Comparison of ENCODE assay signal across 20 mouse cellular contexts in genomic region chr15:101364891-101365671, GRCm38 (mm10). TPM values are rescaled to one million over a fixed set of nuclear protein-coding genes. Genes with fewer than 3 reads are reported as not detected.
DNase-seq lines count a peak whose midpoint lies in the region; ATAC-seq and TF ChIP-seq lines count a peak whose summit lies in the region.
"Had no signal": no experiment of that assay in that cellular context is flagged by ENCODE, and none has a peak within 500 bp of the region (broad histone marks: within the 10 kb centered on the region; RNA-seq: fewer than 3 reads in every experiment).

No protein-coding gene starts in this region.

- no peak overlapping the region for H3K9ac ChIP-seq in kidney, embryonic 16.5 days (replicated peaks; ENCODE audit: low read length)
- H3K9ac ChIP-seq in lung, embryonic 14.5 days = no peak overlapping the region
- peak overlapping the region; percentile 41 for H3K9ac ChIP-seq in stomach, embryonic 16.5 days (ENCODE audit: low read length)
- no peak overlapping the region for H3K9ac ChIP-seq in forebrain, postnatal 0 days
- H3K9ac ChIP-seq: embryonic facial prominence, embryonic 12.5 days; forebrain, embryonic 12.5 days; hindbrain, embryonic 12.5 days; liver, embryonic 15.5 days had no signal

- no peaks in the 10 kb centered on the region for H3K9me3 ChIP-seq in kidney, embryonic 16.5 days (ENCODE audit: low read length)
- H3K9me3 ChIP-seq in lung, embryonic 14.5 days (ENCODE audit: low read depth, low read length) = no peaks in the 10 kb centered on the region
- H3K9me3 ChIP-seq in stomach, embryonic 16.5 days (replicated peaks; ENCODE audit: control insufficient read depth, low read length) = no peaks in the 10 kb centered on the region
- H3K9me3 ChIP-seq in forebrain, postnatal 0 days (ENCODE audit: low read length) = no peaks in the 10 kb centered on the region
- H3K9me3 ChIP-seq: embryonic facial prominence, embryonic 12.5 days; forebrain, embryonic 12.5 days; heart, embryonic 13.5 days; hindbrain, embryonic 12.5 days; liver, embryonic 15.5 days had no signal

- H3K4me3 ChIP-seq in kidney, embryonic 16.5 days (ENCODE audit: low read length) = no peak overlapping the region
- no peak overlapping the region for H3K4me3 ChIP-seq in lung, embryonic 14.5 days (ENCODE audit: low read depth, low read length)
- no peak overlapping the region for H3K4me3 ChIP-seq in stomach, embryonic 16.5 days (replicated peaks; ENCODE audit: low read length)
- no peak overlapping the region for H3K4me3 ChIP-seq in forebrain, postnatal 0 days (ENCODE audit: low read depth, low read length)
- H3K4me3 ChIP-seq: embryonic facial prominence, embryonic 12.5 days; forebrain, embryonic 12.5 days; heart, embryonic 13.5 days; hindbrain, embryonic 12.5 days; liver, embryonic 15.5 days had no signal

- WGBS in kidney, embryonic 16.5 days = 71% methylated on average over 7 of the region's 7 CpGs
- 57% methylated on average over 7 of the region's 7 CpGs for WGBS in lung, embryonic 14.5 days
- 61% methylated on average over 7 of the region's 7 CpGs for WGBS in stomach, embryonic 16.5 days
- 75% methylated on average over 7 of the region's 7 CpGs for whole genome bisulfite sequencing in forebrain, postnatal 0 days

- H3K27ac ChIP-seq in kidney, embryonic 16.5 days (ENCODE audit: low read length) = no peak overlapping the region
- no peak overlapping the region for H3K27ac ChIP-seq in lung, embryonic 14.5 days (ENCODE audit: low read depth)
- peak overlapping the region; percentile 87 for H3K27ac ChIP-seq in stomach, embryonic 16.5 days (ENCODE audit: low read length)
- no peak overlapping the region for H3K27ac ChIP-seq in forebrain, postnatal 0 days (ENCODE audit: low read depth, low read length)
- H3K27ac ChIP-seq: embryonic facial prominence, embryonic 12.5 days; forebrain, embryonic 12.5 days; heart, embryonic 13.5 days; hindbrain, embryonic 12.5 days; liver, embryonic 15.5 days had no signal

- ATAC-seq in kidney, embryonic 16.5 days (ENCODE audit: low FRiP score, low TSS enrichment) = no peak
- no peak for ATAC-seq in lung, embryonic 14.5 days (ENCODE audit: insufficient read depth)
- no peak for ATAC-seq in stomach, embryonic 16.5 days (ENCODE audit: insufficient read depth, low FRiP score)
- no peak for ATAC-seq in forebrain, postnatal 0 days
- ATAC-seq: intestine, postnatal 0 days had no signal

- no peak for TF ChIP-seq CTCF in lung, embryonic 14.5 days (IDR thresholded peaks at IDR 0.05; ENCODE audit: low read depth)
- TF ChIP-seq CTCF in forebrain, postnatal 0 days (IDR thresholded peaks at IDR 0.05; ENCODE audit: low read depth) = no peak

- DNase-seq in embryo, embryonic 11 days = peak; percentile 17
- no peak for DNase-seq in embryo, embryonic 10.5 days (ENCODE audit: low spot score)
- DNase-seq in kidney, adult 8-10 months = peak; percentile 32 to 38
- peak; percentile 24 for DNase-seq in lung, embryonic 14.5 days
- no peak for DNase-seq in adrenal gland, postnatal 36 days
- DNase-seq in forebrain, postnatal 0 days = no peak
- DNase-seq: cerebellum, adult 2 months; layer of hippocampus, postnatal 36 days; left cerebral cortex, postnatal 4 days; right cerebral cortex, postnatal 4 days; thymus, postnatal 25 days had no signal

- H3K27me3 ChIP-seq in kidney, embryonic 16.5 days (ENCODE audit: insufficient read depth, low read length) = no peaks in the 10 kb centered on the region
- no peaks in the 10 kb centered on the region for H3K27me3 ChIP-seq in lung, embryonic 14.5 days (ENCODE audit: insufficient read depth, low read length)
- no peaks in the 10 kb centered on the region for H3K27me3 ChIP-seq in stomach, embryonic 16.5 days (ENCODE audit: control insufficient read depth, insufficient read depth, low read length)
- no peaks in the 10 kb centered on the region for H3K27me3 ChIP-seq in forebrain, postnatal 0 days (ENCODE audit: insufficient read depth, low read length)
- H3K27me3 ChIP-seq: hindbrain, embryonic 12.5 days; liver, embryonic 15.5 days had no signal

- H3K36me3 ChIP-seq in kidney, embryonic 16.5 days (ENCODE audit: insufficient read depth, low read length) = no peaks in the 10 kb centered on the region
- H3K36me3 ChIP-seq in lung, embryonic 14.5 days (ENCODE audit: insufficient read depth) = no peaks in the 10 kb centered on the region
- H3K36me3 ChIP-seq in stomach, embryonic 16.5 days (ENCODE audit: control insufficient read depth, insufficient read depth, low read length) = no peaks in the 10 kb centered on the region
- no peaks in the 10 kb centered on the region for H3K36me3 ChIP-seq in forebrain, postnatal 0 days (ENCODE audit: insufficient read depth)
- H3K36me3 ChIP-seq: embryonic facial prominence, embryonic 12.5 days; forebrain, embryonic 12.5 days; heart, embryonic 13.5 days; hindbrain, embryonic 12.5 days; liver, embryonic 15.5 days had no signal

- no peak overlapping the region for H3K4me2 ChIP-seq in kidney, embryonic 16.5 days (replicated peaks; ENCODE audit: low read depth, low read length)
- H3K4me2 ChIP-seq in lung, embryonic 14.5 days = no peak overlapping the region
- H3K4me2 ChIP-seq in stomach, embryonic 16.5 days (ENCODE audit: low read depth, low read length) = no peak overlapping the region
- H3K4me2 ChIP-seq in forebrain, postnatal 0 days (ENCODE audit: low read depth) = no peak overlapping the region
- H3K4me2 ChIP-seq: embryonic facial prominence, embryonic 12.5 days; forebrain, embryonic 12.5 days; heart, embryonic 13.5 days; hindbrain, embryonic 12.5 days; liver, embryonic 15.5 days had no signal

- peaks cover 31% of the 10 kb centered on the region for H3K4me1 ChIP-seq in kidney, embryonic 16.5 days (ENCODE audit: insufficient read depth, low read length)
- H3K4me1 ChIP-seq in lung, embryonic 14.5 days (ENCODE audit: insufficient read depth) = peaks cover 13% of the 10 kb centered on the region
- peaks cover 49% of the 10 kb centered on the region for H3K4me1 ChIP-seq in stomach, embryonic 16.5 days (ENCODE audit: control insufficient read depth, insufficient read depth, low read length)
- no peaks in the 10 kb centered on the region for H3K4me1 ChIP-seq in forebrain, postnatal 0 days (ENCODE audit: insufficient read depth)
- H3K4me1 ChIP-seq: forebrain, embryonic 12.5 days; hindbrain, embryonic 12.5 days; liver, embryonic 15.5 days had no signal

RNA-seq across cellular contexts. Expression of gene Krt80, which starts 4.9 kb away (rescaled TPM):
- polyA plus RNA-seq in kidney, embryonic 16.5 days (2015; fragmentation: Nextera tagmentation; extraction: Ambion mirVana) = 1.7 and 2.3 TPM in 2 replicates
- polyA plus RNA-seq in lung, embryonic 14.5 days (2014; fragmentation: Nextera tagmentation; extraction: Ambion mirVana) = 1.5 and 2.2 TPM in 2 replicates
- polyA plus RNA-seq in stomach, embryonic 16.5 days (2015; fragmentation: Nextera tagmentation; extraction: Ambion mirVana) = 37.4 and 64.5 TPM in 2 replicates
- total RNA-seq in adrenal gland, postnatal 36 days (2021) = 1 to 10 TPM; 1.4 to 2.0 TPM
- 0.29 TPM in 1 of 2 replicates, not detected in the other for total RNA-seq in forebrain, postnatal 0 days (2014; rRNA removed)
- 0.16 and 0.23 TPM in 2 replicates for polyA plus RNA-seq in forebrain, postnatal 0 days (2015; fragmentation: Nextera tagmentation; extraction: Ambion mirVana)
- polyA plus RNA-seq: forebrain, embryonic 12.5 days had no signal

RNA-seq across cellular contexts. Expression of gene Krt7, which starts 45.8 kb away (rescaled TPM):
- polyA plus RNA-seq in kidney, embryonic 16.5 days (2015; fragmentation: Nextera tagmentation; extraction: Ambion mirVana) = 94.8 and 99.9 TPM in 2 replicates
- polyA plus RNA-seq in lung, embryonic 14.5 days (2014; fragmentation: Nextera tagmentation; extraction: Ambion mirVana) = 108 and 114 TPM in 2 replicates
- polyA plus RNA-seq in stomach, embryonic 16.5 days (2015; fragmentation: Nextera tagmentation; extraction: Ambion mirVana) = 378 and 523 TPM in 2 replicates
- 1 to 10 TPM in 1 of 2 experiments, under 1 TPM in 1; 0.89 to 1.8 TPM for total RNA-seq in adrenal gland, postnatal 36 days (2021)
- 0.29 and 0.31 TPM in 2 replicates for total RNA-seq in forebrain, postnatal 0 days (2014; rRNA removed)
- 0.24 and 0.47 TPM in 2 replicates for polyA plus RNA-seq in forebrain, postnatal 0 days (2015; fragmentation: Nextera tagmentation; extraction: Ambion mirVana)
- total RNA-seq: gastrocnemius, adult 8-10 months; layer of hippocampus, postnatal 36 days had no signal

Comparison
In these comparisons a context has a peak if more than half of its experiments do, and no peak if none do; other contexts are left out.
1. DNase-seq: peak in embryo, embryonic 11 days (single experiment), kidney, adult 8-10 months (2 of 2) and lung, embryonic 14.5 days (single experiment); none in embryo, embryonic 10.5 days (single experiment), adrenal gland, postnatal 36 days (0 of 2) and forebrain, postnatal 0 days (single experiment).
2. RNA of gene Krt80, which starts 4.9 kb away (polyA plus RNA-seq): 37.4 to 64.5 TPM in stomach, embryonic 16.5 days; 1.7 to 2.3 TPM in kidney, embryonic 16.5 days, 1.5 to 2.2 TPM in lung, embryonic 14.5 days and 0.16 to 0.23 TPM in forebrain, postnatal 0 days; every median in the first group is over 10 times any median in the second.
3. RNA of gene Krt7, which starts 45.8 kb away (polyA plus RNA-seq): 378 to 523 TPM in stomach, embryonic 16.5 days, 108 to 114 TPM in lung, embryonic 14.5 days and 94.8 to 99.9 TPM in kidney, embryonic 16.5 days; 0.24 to 0.47 TPM in forebrain, postnatal 0 days; every median in the first group is over 10 times any median in the second.